Mouse (Mus musculus): ENCODE results near the gene Dynlt1a.
"Not testable (repeated sequence)": the region's sequence is repeated elsewhere in the genome, so short reads cannot be mapped to it uniquely, and the experiment has no call there.

Gene Dynlt1a

GRCm38 (mm10) chr17:6286169-6286568, 31.1 kb downstream of the Dynlt1a start:
- not testable (repeated sequence) for DNase-seq

GRCm38 (mm10) chr17:6283137-6283536, 34.2 kb downstream of the Dynlt1a start:
- DNase-seq = not testable (repeated sequence)

- DNase-seq = not testable (repeated sequence)
These were observed 36.8 kb downstream of the Dynlt1a start for GRCm38 (mm10) chr17:6280513-6280912.

- not testable (repeated sequence) for DNase-seq
These were observed 37.5 kb downstream of the Dynlt1a start for GRCm38 (mm10) chr17:6279772-6280171.

- DNase-seq = peak in 1 of 2 experiments; percentile 9
These were observed 38.1 kb downstream of the Dynlt1a start for GRCm38 (mm10) chr17:6279205-6279604.

- DNase-seq = not testable (repeated sequence)
These were observed 42.6 kb downstream of the Dynlt1a start for GRCm38 (mm10) chr17:6274693-6275092.

DNA sequence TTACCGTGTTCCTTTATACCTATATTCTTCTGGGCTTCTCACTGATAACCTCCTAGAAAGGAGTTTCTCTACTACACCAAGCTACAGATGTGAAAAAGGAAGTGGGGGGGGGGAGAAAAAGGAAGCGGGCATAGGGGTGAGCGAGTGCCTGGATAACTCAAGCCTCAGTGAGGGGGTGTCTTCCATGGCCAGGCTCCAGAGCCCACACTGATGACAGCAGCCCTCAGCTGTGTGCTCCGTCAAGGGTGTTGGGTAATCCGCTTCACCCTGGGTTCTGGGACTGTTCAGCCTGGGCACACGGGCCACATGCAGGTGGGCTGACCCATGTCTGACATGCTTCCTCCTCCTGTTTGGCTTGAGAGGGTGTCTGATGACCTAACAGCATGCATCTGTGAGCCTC, 45.3 kb downstream of the Dynlt1a start:
- not testable (repeated sequence) for DNase-seq

DNA sequence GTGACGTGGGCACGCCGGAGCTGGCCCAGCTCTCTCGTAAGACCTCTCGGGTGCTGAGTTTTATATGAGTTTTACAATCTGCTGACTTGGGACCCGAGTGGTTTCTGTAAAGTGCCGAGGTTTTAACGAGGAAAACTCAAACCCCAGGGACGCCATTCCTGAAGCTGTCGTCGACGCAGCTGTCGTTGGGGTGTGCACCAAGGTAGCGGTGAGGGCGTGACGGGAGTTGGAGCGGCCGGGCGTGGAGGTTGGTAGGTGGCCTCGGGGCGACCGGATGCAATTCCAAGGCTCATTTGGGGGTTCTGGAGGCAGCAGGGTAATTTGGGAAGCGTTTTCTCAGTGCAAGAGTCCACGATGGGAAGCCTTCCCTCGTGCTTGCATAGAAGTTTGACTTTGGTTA, 46.5 kb downstream of the Dynlt1a start:
- DNase-seq = peak in 1 of 2 experiments; percentile 49

GRCm38 (mm10) chr17:6269876-6270831, 47.1 kb downstream of the Dynlt1a start:
- DNase-seq = peak; percentile 32 to 65

DNA sequence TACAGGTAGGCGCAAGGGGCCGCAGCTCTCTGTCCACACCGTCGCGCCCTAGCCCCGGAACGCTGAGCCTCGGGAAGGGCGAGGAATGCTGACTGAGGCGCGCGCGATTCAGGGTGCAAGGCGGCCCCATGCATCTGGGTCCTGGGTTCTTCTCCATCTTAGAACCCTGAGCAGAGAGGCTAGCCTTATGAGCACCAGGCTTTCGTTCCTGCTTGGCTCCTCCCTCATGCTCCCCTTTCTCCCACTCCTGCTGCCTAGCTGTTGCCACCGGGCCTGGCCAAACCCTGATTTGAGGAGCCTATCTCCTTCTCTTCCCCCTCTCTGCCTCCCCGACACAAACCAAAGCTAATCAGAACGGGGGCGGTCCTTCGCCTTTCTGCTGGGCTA, 60.2 kb downstream of the Dynlt1a start:
- DNase-seq = not testable (repeated sequence)

DNA sequence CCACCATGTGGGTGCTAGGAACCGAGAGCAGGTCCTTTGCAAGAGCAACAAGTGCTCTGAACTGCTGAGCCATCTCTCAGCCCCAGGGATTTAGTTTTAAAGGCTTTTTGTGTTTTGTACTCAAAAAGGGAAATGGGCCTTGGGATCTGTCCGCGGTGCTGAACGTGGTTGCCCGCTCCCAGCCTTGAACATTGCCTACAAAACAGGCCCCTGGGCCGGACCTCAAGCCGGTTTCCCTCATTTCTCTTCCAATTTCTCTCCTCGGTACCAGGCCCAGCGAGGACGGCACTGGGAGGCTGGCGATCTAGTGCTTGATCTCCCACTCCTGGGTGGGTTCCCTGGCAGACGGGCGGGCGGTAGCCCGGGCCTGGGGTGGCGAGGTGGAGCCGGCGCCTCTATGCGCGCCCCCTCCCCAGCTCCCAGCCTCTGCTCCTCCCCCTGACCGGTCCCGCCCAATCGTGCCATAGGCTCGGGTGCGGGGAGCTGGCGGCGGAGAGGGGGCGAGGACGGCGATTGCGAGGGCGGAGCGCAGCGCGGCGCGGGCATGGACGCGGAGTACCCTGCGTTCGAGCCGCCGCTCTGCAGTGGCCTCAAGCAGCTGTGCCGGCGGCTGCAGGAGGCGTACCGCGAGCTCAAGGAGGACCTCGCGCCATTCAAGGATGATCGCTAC, 60.8 kb downstream of the Dynlt1a start, which contains the start of gene Tmem181a:
Gene Tmem181a (plus strand): TSS at position 461 of the 670 bp plus-strand sequence.
- DNase-seq = not testable (repeated sequence)

All from kidney, postnatal 4 days (tissue).